Mouse (Mus musculus) embryonic facial prominence, embryonic 10.5 days (tissue): Measurements from ENCODE around the gene Gm42674. TPM values are rescaled to one million over a fixed set of nuclear protein-coding genes. Genes with fewer than 3 reads are reported as not detected.

Experiments
- polyA plus RNA-seq: library from polyadenylated mRNA; unstranded; fragments of >200 nt; fragmentation: Nextera tagmentation; extraction: Ambion mirVana; gene quantifications from 2 replicates; pipeline ENCODE4 v1.2.1, GENCODE M21; 2016

Gene Gm42674
- polyA plus RNA-seq, 1 experiment from 2014 or later: not detected

Other genes starting within 250 kb of the Gm42674 start
- gene Slc27a3, start 212.0 kb upstream of the Gm42674 start, polyA plus RNA-seq: 29.4 and 33.9 TPM in 2 replicates
- 42.8 and 46.3 TPM in 2 replicates for gene Ints3, start 168.3 kb upstream of the Gm42674 start, polyA plus RNA-seq
- gene Npr1, start 136.0 kb upstream of the Gm42674 start, polyA plus RNA-seq: 2.0 and 3.3 TPM in 2 replicates
- 356 and 367 TPM in 2 replicates for gene Ilf2, start 125.8 kb upstream of the Gm42674 start, polyA plus RNA-seq
- gene Snapin, start 110.9 kb upstream of the Gm42674 start, polyA plus RNA-seq: 55.5 and 57.2 TPM in 2 replicates
- 181 and 188 TPM in 2 replicates for gene Chtop, start 92.4 kb upstream of the Gm42674 start, polyA plus RNA-seq
- 5.7 and 6.4 TPM in 2 replicates for gene S100a1, start 87.5 kb upstream of the Gm42674 start, polyA plus RNA-seq
- 8.3 and 8.5 TPM in 2 replicates for gene S100a13, start 87.5 kb upstream of the Gm42674 start, polyA plus RNA-seq
- not detected in 2 replicates for gene S100a14, start 75.0 kb upstream of the Gm42674 start, polyA plus RNA-seq
- gene S100a16, start 64.7 kb upstream of the Gm42674 start, polyA plus RNA-seq: 32.9 and 34.7 TPM in 2 replicates
- gene S100a3, start 41.3 kb upstream of the Gm42674 start, polyA plus RNA-seq: 0.44 TPM in 1 of 2 replicates, not detected in the other
- not detected in 2 replicates for gene S100a2, start 11.7 kb upstream of the Gm42674 start, polyA plus RNA-seq
- 1.1 TPM in 1 of 2 replicates, not detected in the other for gene S100a4, start 1.9 kb downstream of the Gm42674 start, polyA plus RNA-seq
- not detected in 2 replicates for gene S100a5, start 6.6 kb downstream of the Gm42674 start, polyA plus RNA-seq
- gene S100a6, start 11.0 kb downstream of the Gm42674 start, polyA plus RNA-seq: 17.7 and 21.3 TPM in 2 replicates
- not detected in 2 replicates for gene S100a7a, start 52.1 kb downstream of the Gm42674 start, polyA plus RNA-seq
- gene S100a8, start 67.1 kb downstream of the Gm42674 start, polyA plus RNA-seq: 0.47 and 0.92 TPM in 2 replicates
- 0.32 TPM in 1 of 2 replicates, not detected in the other for gene S100a9, start 93.8 kb downstream of the Gm42674 start, polyA plus RNA-seq
- gene Pglyrp4, start 125.0 kb downstream of the Gm42674 start, polyA plus RNA-seq: not detected in 2 replicates
- not detected in 2 replicates for gene Gm5849, start 176.0 kb downstream of the Gm42674 start, polyA plus RNA-seq